Mouse (Mus musculus) olfactory bulb, adult 2 months (tissue): ENCODE measurements around the gene Naxd.

Source experiments
- CTCF ChIP-seq: fragments of 200-500 bp; IDR thresholded peaks from 2 replicates; pipeline ENCODE4 v1.5.1; 2012; ENCODE audit warnings: low read depth, mild to moderate bottlenecking, low read length, moderate library complexity; ENCODE audit not compliant: insufficient read depth
- POLR2A ChIP-seq: fragments of 200-500 bp; IDR thresholded peaks from 2 replicates; pipeline ENCODE4 v1.6.1; 2012; ENCODE audit warnings: mild to moderate bottlenecking, low read depth, low read length, moderate library complexity; ENCODE audit not compliant: insufficient read depth

GRCm38 (mm10) chr8:11552390-11552789 lies 55.1 kb downstream of the Naxd start:
- TF ChIP-seq CTCF (no peak), POLR2A (no peak)
